Mouse (Mus musculus) v-Abl transformed pro-B cells (cell line): ENCODE data around the gene Enpp5.

Experiments
- in situ Hi-C, 2 experiments: fragments of 400-800 bp; cut with MboI; formaldehyde crosslinking; loops; one replicate each; pipeline ENCODE4 v1.15.1; 2025; ENCODE audit not compliant: unreplicated experiment in 2 of 2

Enpp5 gene

DNA sequence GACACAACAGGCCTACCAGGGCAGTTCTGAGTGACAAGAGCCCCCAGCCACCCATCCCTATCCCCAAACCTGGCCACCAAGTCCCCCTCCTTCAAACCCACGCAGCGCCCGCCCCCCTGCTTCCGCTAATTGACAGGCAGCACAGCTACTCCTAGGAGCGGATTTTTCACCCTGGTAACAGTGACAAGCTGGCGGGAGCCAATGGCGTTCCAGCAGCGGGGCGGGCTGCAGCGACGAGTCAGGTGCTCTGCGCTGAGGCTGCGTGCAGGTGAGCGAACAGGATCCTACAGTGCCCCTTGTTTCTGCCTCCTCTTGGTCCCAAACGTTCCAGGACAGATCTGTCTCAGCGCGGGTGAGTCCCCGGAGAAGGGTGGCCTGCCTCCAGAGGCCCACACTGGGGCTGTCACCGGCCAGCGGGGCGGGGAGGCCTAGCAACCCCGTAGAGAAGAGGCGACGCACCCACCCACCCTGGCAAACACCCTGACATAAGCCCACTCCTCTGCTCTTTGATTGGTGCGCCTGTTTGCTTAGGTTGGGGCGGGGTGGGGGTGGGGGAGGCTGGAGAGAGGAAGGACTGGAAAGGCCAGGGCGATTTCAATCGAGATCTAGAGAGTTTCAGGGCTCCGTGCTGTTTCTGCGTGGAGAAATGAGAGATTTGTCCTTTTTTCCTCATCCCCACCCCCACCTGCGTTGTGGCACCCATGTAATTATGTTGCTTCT, at the start of gene Enpp5:
Gene Enpp5 (plus strand): TSS at position 183 of the 720 bp plus-strand sequence.
- in situ Hi-C loops = no loop called here

DNA sequence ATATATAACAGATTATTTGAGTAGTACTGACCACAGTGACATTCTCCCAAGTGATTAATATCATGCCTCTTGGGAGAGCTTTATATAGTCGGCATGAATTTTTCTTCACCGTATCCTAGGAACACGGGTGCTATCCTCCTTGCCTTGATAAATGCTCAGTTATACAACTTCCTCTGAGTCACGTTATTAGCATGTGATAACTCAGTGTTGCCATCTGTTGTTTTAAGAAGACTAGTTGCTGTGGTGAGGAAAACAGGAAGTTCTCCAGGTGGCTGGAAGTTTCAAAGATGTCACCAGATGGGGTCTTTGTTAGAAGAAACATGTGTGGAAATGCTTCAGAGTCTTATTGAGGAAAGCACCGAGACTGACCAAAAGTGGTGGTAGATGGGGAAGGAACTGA, 49.0 kb upstream of the Enpp5 start:
- in situ Hi-C loops = no loop called here

DNA sequence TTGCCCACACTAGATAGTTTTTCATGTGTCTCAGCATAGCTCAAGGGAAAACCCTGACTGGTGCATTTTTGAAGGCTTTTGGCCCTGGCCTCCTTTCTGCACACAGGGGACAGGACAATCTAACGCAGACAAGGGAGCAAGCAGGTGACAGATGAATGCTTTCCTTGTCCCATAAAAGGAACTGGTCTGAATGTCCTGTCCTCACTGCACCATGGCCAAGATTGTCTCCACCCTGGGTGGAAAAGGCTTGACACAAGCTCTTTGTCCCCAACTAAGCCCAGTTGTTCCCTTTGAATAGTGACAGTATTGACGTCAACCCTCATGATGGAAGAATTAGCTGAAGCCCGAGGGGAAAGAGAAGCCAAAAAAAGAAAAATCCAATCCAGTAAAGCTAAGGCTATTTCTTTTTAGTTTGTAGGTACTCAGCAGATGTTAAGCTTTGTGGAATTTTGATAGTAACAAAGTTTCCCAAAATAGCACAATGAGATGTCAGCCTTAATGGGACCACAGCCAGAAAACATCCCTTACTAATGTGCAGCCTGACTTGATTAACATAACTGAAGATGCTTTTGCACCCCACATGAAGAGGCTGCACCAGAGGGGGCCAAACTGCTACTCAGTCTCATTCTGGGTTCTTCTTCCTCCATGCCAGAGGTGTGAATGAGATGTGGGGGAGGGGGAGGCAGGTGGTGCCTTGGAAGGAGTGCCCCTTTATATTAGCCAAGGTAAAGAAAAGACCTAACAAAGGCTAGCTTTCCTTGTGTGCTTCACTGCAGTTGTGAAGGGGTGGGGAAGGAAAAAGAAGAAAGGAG, 47.6 kb upstream of the Enpp5 start:
- in situ Hi-C loops = no loop called here

- in situ Hi-C loops = no loop called here
Measured at GRCm38 (mm10) chr17:44035005-44035404, 43.6 kb upstream of the Enpp5 start.

DNA sequence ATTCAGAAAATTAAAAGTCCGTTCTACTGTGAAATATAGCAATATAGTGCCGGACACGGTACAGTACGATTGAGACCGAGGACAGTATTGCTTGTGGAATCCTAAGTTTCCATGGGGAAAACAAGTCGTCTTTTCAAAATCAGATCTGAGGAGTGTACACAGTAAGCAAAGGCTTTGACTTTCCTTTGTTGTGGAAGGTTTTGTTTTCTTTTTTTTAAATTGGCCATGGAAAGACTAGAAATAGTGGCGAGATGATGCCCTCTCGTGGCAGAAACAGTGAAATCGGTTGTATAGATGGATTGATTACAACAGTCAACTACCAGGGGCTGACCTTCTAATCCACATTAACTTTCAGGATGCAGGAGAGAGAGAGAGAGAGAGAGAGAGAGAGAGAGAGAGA, 40.0 kb upstream of the Enpp5 start:
- in situ Hi-C loops = no loop called here

DNA sequence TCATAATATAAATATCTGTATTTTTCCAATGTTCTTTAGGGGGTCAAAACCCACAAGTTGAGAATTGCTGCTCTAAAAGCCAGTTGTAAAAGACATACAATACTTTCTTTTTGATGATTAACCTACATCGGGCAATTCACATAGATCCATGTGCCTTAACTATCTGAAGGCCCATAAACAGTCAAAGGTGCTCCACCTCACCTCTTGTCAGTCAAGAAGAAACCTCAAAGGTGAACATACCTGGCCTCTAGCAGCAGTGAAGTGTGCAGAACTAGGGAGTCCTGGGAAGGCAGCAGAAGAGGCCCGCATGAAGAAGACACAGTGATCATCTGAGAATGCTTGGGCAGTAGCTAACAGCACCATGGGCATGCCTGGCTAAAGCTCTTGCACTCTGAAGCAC, 38.2 kb upstream of the Enpp5 start:
- in situ Hi-C loops = no loop called here

GRCm38 (mm10) chr17:44042301-44042700, 36.3 kb upstream of the Enpp5 start:
- in situ Hi-C loops = no loop called here

- in situ Hi-C loops = no loop called here
Measured at GRCm38 (mm10) chr17:44042861-44043260, 35.8 kb upstream of the Enpp5 start.

- in situ Hi-C loops = no loop called here
Measured at GRCm38 (mm10) chr17:44053427-44053826, 25.2 kb upstream of the Enpp5 start.

DNA sequence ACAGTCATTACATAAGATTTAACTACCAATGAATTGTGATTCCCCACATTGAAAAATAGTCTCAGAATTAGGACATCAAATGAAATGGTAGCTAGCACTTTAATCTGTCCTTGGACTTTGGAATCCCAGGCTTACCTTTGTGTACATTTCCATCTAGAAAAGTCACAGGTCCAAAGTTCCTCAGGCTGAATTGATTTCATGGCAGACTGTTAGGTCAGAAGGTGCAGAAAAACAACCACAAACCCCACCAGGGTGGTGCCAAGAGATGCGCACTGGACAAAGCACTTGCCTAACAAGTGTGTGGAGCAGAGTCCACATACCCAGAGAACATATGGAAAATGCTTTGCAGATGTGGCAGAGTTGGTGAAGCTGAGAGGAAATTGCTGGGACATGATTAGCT, 21.5 kb upstream of the Enpp5 start:
- in situ Hi-C loops = no loop called here

- in situ Hi-C loops = no loop called here
Measured at GRCm38 (mm10) chr17:44058145-44058544, 20.5 kb upstream of the Enpp5 start.

GRCm38 (mm10) chr17:44060781-44061180, 17.8 kb upstream of the Enpp5 start:
- in situ Hi-C loops = no loop called here

DNA sequence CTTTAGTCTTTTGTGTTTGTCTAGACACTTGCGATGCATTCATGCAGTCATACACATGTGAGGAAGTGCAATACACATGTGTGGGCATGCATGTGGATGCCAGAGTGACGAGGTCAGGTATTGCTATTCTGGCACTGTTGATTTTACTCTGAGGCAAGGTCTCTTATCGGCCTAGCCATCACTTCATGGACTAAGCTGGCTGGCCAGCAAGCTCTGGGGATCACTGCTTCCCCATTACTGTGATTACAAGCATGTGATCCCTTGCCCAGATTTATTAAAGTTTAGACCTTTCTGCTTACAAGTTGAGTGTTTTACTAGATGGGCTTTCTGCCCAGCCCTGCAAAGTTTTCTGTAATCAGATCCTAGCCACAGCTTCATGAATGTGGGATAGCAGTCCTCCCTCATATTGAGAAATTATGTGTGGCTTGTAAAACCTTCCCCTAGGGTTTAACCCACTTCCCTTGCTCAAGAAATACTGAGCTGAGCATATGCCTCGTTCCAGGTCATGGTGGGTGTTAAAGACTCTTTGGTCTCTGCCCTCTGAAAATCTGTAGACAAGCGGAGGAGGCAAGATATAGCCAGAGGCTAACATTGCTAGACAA, 17.2 kb upstream of the Enpp5 start:
- in situ Hi-C loops = no loop called here

GRCm38 (mm10) chr17:44068876-44069275, 9.7 kb upstream of the Enpp5 start:
- in situ Hi-C loops = no loop called here

GRCm38 (mm10) chr17:44071680-44072079, 6.9 kb upstream of the Enpp5 start:
- in situ Hi-C loops = no loop called here

DNA sequence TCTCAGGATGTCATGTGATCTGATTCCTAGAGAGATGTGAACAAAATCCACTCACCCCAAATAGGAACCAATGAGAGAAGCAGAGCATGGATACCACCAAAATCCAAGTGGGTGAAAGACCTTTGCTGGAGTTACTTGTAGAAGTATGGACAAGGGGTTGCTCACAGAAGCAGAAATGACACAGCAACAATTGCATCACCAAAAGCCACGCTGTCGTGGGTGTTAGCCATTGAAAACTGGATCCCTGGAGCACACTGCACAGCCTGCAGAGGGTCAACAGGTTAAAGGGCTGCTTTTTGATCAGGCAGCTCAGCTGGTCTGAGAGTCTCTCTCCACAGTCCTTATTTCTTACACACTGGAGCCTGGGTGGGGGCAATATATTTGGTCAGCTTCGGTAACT, 3.0 kb upstream of the Enpp5 start:
- in situ Hi-C loops = no loop called here

- in situ Hi-C loops = no loop called here
Measured at GRCm38 (mm10) chr17:44076051-44076680, 2.4 kb upstream of the Enpp5 start.

- in situ Hi-C loops = no loop called here
Measured at GRCm38 (mm10) chr17:44077146-44077842, 1.3 kb upstream of the Enpp5 start.

GRCm38 (mm10) chr17:44077843-44078160, 811 bp upstream of the Enpp5 start:
- in situ Hi-C loops = no loop called here

DNA sequence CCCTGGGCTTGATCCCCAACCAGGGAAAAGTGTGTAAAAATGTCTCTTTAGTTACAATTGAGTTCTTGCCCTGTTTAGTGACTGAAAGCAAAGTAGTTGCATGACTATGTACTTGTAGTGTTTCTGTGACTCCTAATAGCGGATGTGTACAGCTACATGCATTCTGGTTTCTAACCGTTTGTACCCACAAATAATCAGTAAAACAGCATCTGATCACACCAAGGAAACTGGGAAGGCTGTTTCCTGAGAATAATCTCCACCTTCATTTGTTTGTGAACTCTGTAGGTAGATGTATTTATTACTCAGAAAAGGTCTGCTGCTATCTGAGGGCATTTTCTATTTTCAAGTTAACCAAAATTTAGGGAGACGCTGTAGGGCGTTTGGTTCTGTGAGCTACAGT, 4.5 kb downstream of the Enpp5 start:
- in situ Hi-C loops = no loop called here

DNA sequence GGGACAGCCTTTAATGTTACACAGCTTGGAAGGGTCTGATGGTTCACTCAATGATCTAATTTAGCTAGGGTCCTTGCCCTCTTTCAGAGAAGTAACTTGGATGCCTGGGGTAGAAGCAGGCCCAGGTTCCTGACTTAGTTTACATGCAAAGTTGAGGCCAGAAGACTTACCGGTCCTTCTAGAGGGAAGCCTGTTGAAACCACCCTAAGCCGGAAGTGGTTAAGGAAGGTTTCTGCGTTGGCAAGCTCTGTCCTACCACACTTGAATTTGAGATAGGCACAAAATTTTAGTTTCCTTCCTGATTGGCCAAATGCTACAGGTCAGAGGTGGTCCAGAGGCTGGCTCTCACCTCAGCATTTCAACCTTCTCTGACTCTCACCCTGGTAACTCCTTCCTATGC, 9.6 kb downstream of the Enpp5 start:
- in situ Hi-C loops = no loop called here
